11 mouse cellular contexts compared by ENCODE assay signal in genomic region chr16:94866300-94866956, GRCm38 (mm10).
DNase-seq lines count a peak whose midpoint lies in the region; ATAC-seq and TF ChIP-seq lines count a peak whose summit lies in the region.
"Had no signal": no experiment of that assay in that cellular context is flagged by ENCODE, and none has a peak within 500 bp of the region (broad histone marks: within the 10 kb centered on the region; RNA-seq: fewer than 3 reads in every experiment).

No protein-coding gene starts in this region.

- H3K4me1 ChIP-seq in hindbrain, embryonic 11.5 days (replicated peaks; ENCODE audit: control insufficient read depth, insufficient read depth, low read length), result no peaks in the 10 kb centered on the region
- no peaks in the 10 kb centered on the region for H3K4me1 ChIP-seq in hindbrain, embryonic 14.5 days (replicated peaks; ENCODE audit: control insufficient read depth, insufficient read depth, low read length)
- no peaks in the 10 kb centered on the region for H3K4me1 ChIP-seq in limb, embryonic 10.5 days
- peaks cover 30% of the 10 kb centered on the region for H3K4me1 ChIP-seq in cerebellum, adult 2 months (ENCODE audit: control insufficient read depth, insufficient read depth, low read length)
- H3K4me1 ChIP-seq: liver, embryonic 15.5 days; neural tube, embryonic 13.5 days had no signal

- ATAC-seq in hindbrain, embryonic 11.5 days (ENCODE audit: low FRiP score), result no peak
- ATAC-seq in hindbrain, embryonic 14.5 days (ENCODE audit: low FRiP score), result no peak

- TF ChIP-seq CTCF in cerebellum, adult 2 months (IDR thresholded peaks at IDR 0.05; ENCODE audit: borderline replicate concordance, insufficient read depth, low read depth, low read length), result no peak

- DNase-seq in hindbrain, embryonic 11.5 days (ENCODE audit: low spot score), result peak; percentile 37
- no peak for DNase-seq in hindbrain, embryonic 14.5 days (ENCODE audit: low spot score)
- DNase-seq in 416B (ENCODE audit: low read depth) (peak; percentile 31), R1 (ENCODE audit: low read depth, low spot score) (peak; percentile 73)
- peak; percentile 47 for DNase-seq in limb, embryonic 10.5 days (ENCODE audit: low spot score)
- DNase-seq in right cerebral cortex, postnatal 14 days, result no peak
- DNase-seq in cerebellum, adult 2 months, result no peak
- DNase-seq in thymus, postnatal 25 days, result no peak
- DNase-seq: heart, adult 2 months had no signal

- H3K4me2 ChIP-seq in hindbrain, embryonic 11.5 days (replicated peaks; ENCODE audit: low read depth, low read length), result no peak overlapping the region
- no peak overlapping the region for H3K4me2 ChIP-seq in hindbrain, embryonic 14.5 days (replicated peaks)
- H3K4me2 ChIP-seq: liver, embryonic 15.5 days; neural tube, embryonic 13.5 days had no signal

- no peak overlapping the region for H3K27ac ChIP-seq in hindbrain, embryonic 11.5 days (ENCODE audit: low read depth, low read length)
- H3K27ac ChIP-seq in hindbrain, embryonic 14.5 days, result no peak overlapping the region
- no peak overlapping the region for H3K27ac ChIP-seq in limb, embryonic 10.5 days
- no peak overlapping the region for H3K27ac ChIP-seq in cerebellum, adult 2 months (ENCODE audit: insufficient read depth, low read length)
- H3K27ac ChIP-seq: heart, adult 2 months; liver, embryonic 15.5 days; neural tube, embryonic 13.5 days had no signal

- no peak overlapping the region for H3K4me3 ChIP-seq in hindbrain, embryonic 11.5 days (ENCODE audit: low read depth, low read length)
- no peak overlapping the region for H3K4me3 ChIP-seq in hindbrain, embryonic 14.5 days (replicated peaks; ENCODE audit: low read length)
- no peak overlapping the region for H3K4me3 ChIP-seq in limb, embryonic 10.5 days
- H3K4me3 ChIP-seq in cerebellum, adult 2 months (replicated peaks; ENCODE audit: insufficient read depth, low read depth, low read length), result no peak overlapping the region
- H3K4me3 ChIP-seq: heart, adult 2 months; liver, embryonic 15.5 days; neural tube, embryonic 13.5 days had no signal

- WGBS in hindbrain, embryonic 11.5 days, result 51% methylated on average over 14 of the region's 14 CpGs
- WGBS in hindbrain, embryonic 14.5 days, result 54% methylated on average over 14 of the region's 14 CpGs
- WGBS in limb, embryonic 10.5 days, result 47% methylated on average over 14 of the region's 14 CpGs
- WGBS in cerebellum, adult 2 months, result 70% methylated on average over 14 of the region's 14 CpGs

- H3K9me3 ChIP-seq in hindbrain, embryonic 11.5 days (ENCODE audit: control insufficient read depth, low read length), result no peaks in the 10 kb centered on the region
- H3K9me3 ChIP-seq in hindbrain, embryonic 14.5 days (ENCODE audit: control insufficient read depth, low read length), result no peaks in the 10 kb centered on the region
- no peaks in the 10 kb centered on the region for H3K9me3 ChIP-seq in limb, embryonic 10.5 days (replicated peaks)
- H3K9me3 ChIP-seq: liver, embryonic 15.5 days; neural tube, embryonic 13.5 days had no signal

- no peak for TF ChIP-seq POLR2A in cerebellum, adult 2 months (IDR thresholded peaks at IDR 0.05; ENCODE audit: borderline replicate concordance, insufficient read depth, low read length)

- H3K9ac ChIP-seq in hindbrain, embryonic 11.5 days (ENCODE audit: low read depth, low read length), result no peak overlapping the region
- no peak overlapping the region for H3K9ac ChIP-seq in hindbrain, embryonic 14.5 days
- H3K9ac ChIP-seq: liver, embryonic 15.5 days; neural tube, embryonic 13.5 days had no signal

- no peaks in the 10 kb centered on the region for H3K36me3 ChIP-seq in hindbrain, embryonic 11.5 days (ENCODE audit: control insufficient read depth, insufficient read depth, low read length)
- no peaks in the 10 kb centered on the region for H3K36me3 ChIP-seq in hindbrain, embryonic 14.5 days (replicated peaks; ENCODE audit: control insufficient read depth, insufficient read depth)
- H3K36me3 ChIP-seq in limb, embryonic 10.5 days, result no peaks in the 10 kb centered on the region
- H3K36me3 ChIP-seq: liver, embryonic 15.5 days; neural tube, embryonic 13.5 days had no signal

- no peaks in the 10 kb centered on the region for H3K27me3 ChIP-seq in hindbrain, embryonic 11.5 days (ENCODE audit: control insufficient read depth, insufficient read depth, low read length)
- no peaks in the 10 kb centered on the region for H3K27me3 ChIP-seq in hindbrain, embryonic 14.5 days (ENCODE audit: control insufficient read depth, insufficient read depth, low read length)
- H3K27me3 ChIP-seq in limb, embryonic 10.5 days (ENCODE audit: low read depth, poor library complexity, severe bottlenecking), result no peaks in the 10 kb centered on the region
- H3K27me3 ChIP-seq in cerebellum, adult 2 months (ENCODE audit: control insufficient read depth, insufficient read depth, low read length), result no peaks in the 10 kb centered on the region
- H3K27me3 ChIP-seq: liver, embryonic 15.5 days; neural tube, embryonic 13.5 days had no signal

Comparison
In these comparisons a context has a peak if more than half of its experiments do, and no peak if none do; other contexts are left out.
1. DNase-seq: peak in hindbrain, embryonic 11.5 days (single experiment), 416B (single experiment), R1 (single experiment) and limb, embryonic 10.5 days (single experiment); none in hindbrain, embryonic 14.5 days (single experiment), right cerebral cortex, postnatal 14 days (single experiment), cerebellum, adult 2 months (0 of 2) and thymus, postnatal 25 days (single experiment).